Mouse (Mus musculus) 416B (cell line): ENCODE data around the gene Ifi211.
"Not testable (repeated sequence)": the region's sequence is repeated elsewhere in the genome, so short reads cannot be mapped to it uniquely, and the experiment has no call there.

ENCODE experiments used
- DNase-seq: peaks from one replicate; pipeline ENCODE4 v3.0.0; 2011; ENCODE audit warnings: low read depth

Ifi211 gene

GRCm38 (mm10) chr1:173912548-173913255 lies at the start of gene Ifi211:
TSS of gene Ifi211 (minus strand) at chr1:173913046.
- DNase-seq: peak; percentile 42

- not testable (repeated sequence) for DNase-seq
Measured at GRCm38 (mm10) chr1:173961491-173961890, 48.6 kb upstream of the Ifi211 start.

GRCm38 (mm10) chr1:173959998-173960397 lies 47.2 kb upstream of the Ifi211 start:
- DNase-seq: not testable (repeated sequence)

- not testable (repeated sequence) for DNase-seq
Measured at GRCm38 (mm10) chr1:173955839-173956527, 43.1 kb upstream of the Ifi211 start.

- no peak for DNase-seq
Measured at GRCm38 (mm10) chr1:173955071-173955796, 42.4 kb upstream of the Ifi211 start.

GRCm38 (mm10) chr1:173953563-173953962 lies 40.7 kb upstream of the Ifi211 start:
- DNase-seq: no peak

GRCm38 (mm10) chr1:173949044-173949443 lies 36.2 kb upstream of the Ifi211 start:
- peak; percentile 68 for DNase-seq

- peak; percentile 40 for DNase-seq
Measured at GRCm38 (mm10) chr1:173942780-173943066, 29.9 kb upstream of the Ifi211 start.

GRCm38 (mm10) chr1:173941924-173942779 lies 29.3 kb upstream of the Ifi211 start, which contains the start of the genes Mndal and Ifi203:
TSS of gene Mndal (minus strand) at chr1:173942491.
TSS of gene Ifi203 (minus strand) at chr1:173942672.
- DNase-seq: peak; percentile 38

GRCm38 (mm10) chr1:173941522-173941921 lies 28.7 kb upstream of the Ifi211 start:
- DNase-seq: not testable (repeated sequence)

GRCm38 (mm10) chr1:173919279-173919678 lies 6.4 kb upstream of the Ifi211 start:
- DNase-seq: not testable (repeated sequence)

GRCm38 (mm10) chr1:173914559-173914958 lies 1.7 kb upstream of the Ifi211 start:
- no peak for DNase-seq

GRCm38 (mm10) chr1:173913256-173913791 lies 478 bp upstream of the Ifi211 start:
- peak; percentile 8 for DNase-seq

GRCm38 (mm10) chr1:173911808-173912464 lies 910 bp downstream of the Ifi211 start:
- no peak for DNase-seq

- DNase-seq: not testable (repeated sequence)
Measured at GRCm38 (mm10) chr1:173908390-173908789, 4.5 kb downstream of the Ifi211 start.

GRCm38 (mm10) chr1:173905885-173906284 lies 7.0 kb downstream of the Ifi211 start:
- not testable (repeated sequence) for DNase-seq

- not testable (repeated sequence) for DNase-seq
Measured at GRCm38 (mm10) chr1:173889741-173890140, 23.1 kb downstream of the Ifi211 start.

GRCm38 (mm10) chr1:173887026-173887787 lies 25.6 kb downstream of the Ifi211 start:
- DNase-seq: not testable (repeated sequence)

GRCm38 (mm10) chr1:173880004-173880666 lies 32.7 kb downstream of the Ifi211 start:
- peak; percentile 69 for DNase-seq
